Mouse (Mus musculus) MEL (cell line): ENCODE results near the gene Kcmf1. TPM values are rescaled to one million over a fixed set of nuclear protein-coding genes. Genes with fewer than 3 reads are reported as not detected.
A peak's percentile ranks its signal among the peaks of the same experiment; 100 is the strongest.

ENCODE experiments used
- DNase-seq: peaks from one replicate; pipeline ENCODE4 v3.0.0; 2011; ENCODE audit warnings: low read depth, low spot score
- H3K27ac ChIP-seq: 2 replicates; pipeline ENCODE4 v1.5.1; 2012; ENCODE audit warnings: low read depth, mild to moderate bottlenecking, control low read depth, low read length, moderate library complexity; ENCODE audit not compliant: control insufficient read depth
- H3K27me3 ChIP-seq, 2 experiments: fragments of 150-350 bp in 1 of 2; sonication (generic) in 1 of 2; 2 replicates each; pipeline ENCODE4 v1.6.1; 2012; ENCODE audit warnings: low read length in 2 of 2, mild to moderate bottlenecking in 2 of 2, improper control_type of control experiment in 1 of 2, moderate library complexity in 1 of 2; ENCODE audit not compliant: insufficient read depth in 2 of 2, control insufficient read depth in 1 of 2
- H3K36me3 ChIP-seq, 2 experiments: 2 replicates each; pipeline ENCODE4 v1.6.1; 2012 to 2014; ENCODE audit warnings: low read length in 2 of 2, improper control_type of control experiment in 1 of 2, inconsistent platforms in 1 of 2, mild to moderate bottlenecking in 1 of 2; ENCODE audit not compliant: insufficient read depth in 2 of 2, control insufficient read depth in 1 of 2
- H3K4me1 ChIP-seq, 2 experiments: fragments of 150-350 bp in 1 of 2; sonication (generic) in 1 of 2; 2 replicates each; pipeline ENCODE4 v1.6.1; 2012; ENCODE audit warnings: low read length in 2 of 2, improper control_type of control experiment in 1 of 2, mild to moderate bottlenecking in 1 of 2; ENCODE audit not compliant: insufficient read depth in 2 of 2, control insufficient read depth in 1 of 2
- H3K4me3 ChIP-seq, 2 experiments: fragments of 150-350 bp in 1 of 2; sonication (generic) in 1 of 2; 2 replicates each; pipeline ENCODE4 v1.5.1; 2012; ENCODE audit warnings: low read depth in 2 of 2, low read length in 2 of 2, mild to moderate bottlenecking in 2 of 2, moderate library complexity in 2 of 2, control low read depth in 1 of 2, improper control_type of control experiment in 1 of 2; ENCODE audit not compliant: control insufficient read depth in 1 of 2, insufficient read depth in 1 of 2
- H3K79me2 ChIP-seq: 2 replicates; pipeline ENCODE4 v1.6.1; 2012; ENCODE audit warnings: mild to moderate bottlenecking, low read length, moderate library complexity; ENCODE audit not compliant: control insufficient read depth, poor library complexity, insufficient read depth
- H3K9ac ChIP-seq: 2 replicates; pipeline ENCODE4 v1.6.1; 2012; ENCODE audit warnings: low read depth, mild to moderate bottlenecking, control low read depth, low read length, moderate library complexity; ENCODE audit not compliant: control insufficient read depth, poor library complexity, severe bottlenecking
- H3K9me3 ChIP-seq: fragments of 150-350 bp; sonication (generic); replicated peaks from 2 replicates; pipeline ENCODE4 v1.6.1; 2012; ENCODE audit warnings: mild to moderate bottlenecking, low read length, improper control_type of control experiment, moderate library complexity; ENCODE audit not compliant: insufficient read depth
- BHLHE40 ChIP-seq: IDR thresholded peaks from 2 replicates; pipeline ENCODE4 v1.6.1; 2012; ENCODE audit warnings: low read depth, mild to moderate bottlenecking, inconsistent platforms, low read length, improper control_type of control experiment, borderline replicate concordance
- CTCF ChIP-seq, 3 experiments: IDR thresholded peaks in 2 of 3; conservative IDR thresholded peaks in 1 of 3; 2 replicates each; pipeline ENCODE4 v1.5.1; 2011 to 2012; ENCODE audit warnings: low read length in 3 of 3, low read depth in 2 of 3, mild to moderate bottlenecking in 2 of 3, improper control_type of control experiment in 1 of 3, inconsistent platforms in 1 of 3, mixed read lengths in 1 of 3, moderate library complexity in 1 of 3; ENCODE audit not compliant: control insufficient read depth in 1 of 3, insufficient read depth in 1 of 3, poor library complexity in 1 of 3, severe bottlenecking in 1 of 3
- ELF1 ChIP-seq: IDR thresholded peaks from 2 replicates; pipeline ENCODE4 v1.6.1; 2014; ENCODE audit warnings: low read depth, mild to moderate bottlenecking, inconsistent platforms, low read length, improper control_type of control experiment, moderate library complexity
- GABPA ChIP-seq: IDR thresholded peaks from 2 replicates; pipeline ENCODE4 v1.6.1; 2012; ENCODE audit warnings: low read depth, mild to moderate bottlenecking, inconsistent platforms, low read length, improper control_type of control experiment, moderate library complexity
- MEF2A ChIP-seq: IDR thresholded peaks from 2 replicates; pipeline ENCODE4 v1.6.1; 2014; ENCODE audit warnings: low read depth, mild to moderate bottlenecking, inconsistent platforms, low read length, improper control_type of control experiment; ENCODE audit not compliant: poor library complexity, insufficient replicate concordance, severe bottlenecking; ENCODE audit errors: extremely low read depth
- POLR2A ChIP-seq, 2 experiments: IDR thresholded peaks; 2 replicates each; pipeline ENCODE4 v1.6.1; 2011 to 2012; ENCODE audit warnings: low read length in 2 of 2, mild to moderate bottlenecking in 2 of 2, control low read depth in 1 of 2, improper control_type of control experiment in 1 of 2, low read depth in 1 of 2, moderate library complexity in 1 of 2; ENCODE audit not compliant: control insufficient read depth in 1 of 2, insufficient read depth in 1 of 2, poor library complexity in 1 of 2
- ZMIZ1 ChIP-seq: IDR thresholded peaks from 2 replicates; pipeline ENCODE4 v1.6.1; 2012; ENCODE audit warnings: low read depth, mild to moderate bottlenecking, inconsistent platforms, low read length, improper control_type of control experiment, moderate library complexity
- ZNF384 ChIP-seq: IDR thresholded peaks from 2 replicates; pipeline ENCODE4 v1.6.1; 2012; ENCODE audit warnings: low read depth, mild to moderate bottlenecking, inconsistent platforms, low read length, improper control_type of control experiment
- polyA plus RNA-seq, 2 experiments: library from polyadenylated mRNA; stranded (reverse) in 1 of 2; unstranded in 1 of 2; fragments of >175 nt in 1 of 2; fragments of >200 nt in 1 of 2; gene quantifications; 2 replicates each; pipeline versions ENCODE4 v1.2.1 to v1.2.4; 2012; ENCODE audit warnings: low replicate concordance in 2 of 2, low read depth in 1 of 2; ENCODE audit not compliant: insufficient read length in 2 of 2, insufficient read depth in 1 of 2, missing spikeins in 1 of 2
- total RNA-seq: library from RNA; depleted of rRNA; stranded (reverse); fragments of 300-350 nt; gene quantifications from 2 replicates; pipeline ENCODE4 v1.2.3, GENCODE M21; 2012

Kcmf1 gene
- total and polyA plus RNA-seq, 3 experiments: 77.0 to 195 (median 133) TPM

DNA sequence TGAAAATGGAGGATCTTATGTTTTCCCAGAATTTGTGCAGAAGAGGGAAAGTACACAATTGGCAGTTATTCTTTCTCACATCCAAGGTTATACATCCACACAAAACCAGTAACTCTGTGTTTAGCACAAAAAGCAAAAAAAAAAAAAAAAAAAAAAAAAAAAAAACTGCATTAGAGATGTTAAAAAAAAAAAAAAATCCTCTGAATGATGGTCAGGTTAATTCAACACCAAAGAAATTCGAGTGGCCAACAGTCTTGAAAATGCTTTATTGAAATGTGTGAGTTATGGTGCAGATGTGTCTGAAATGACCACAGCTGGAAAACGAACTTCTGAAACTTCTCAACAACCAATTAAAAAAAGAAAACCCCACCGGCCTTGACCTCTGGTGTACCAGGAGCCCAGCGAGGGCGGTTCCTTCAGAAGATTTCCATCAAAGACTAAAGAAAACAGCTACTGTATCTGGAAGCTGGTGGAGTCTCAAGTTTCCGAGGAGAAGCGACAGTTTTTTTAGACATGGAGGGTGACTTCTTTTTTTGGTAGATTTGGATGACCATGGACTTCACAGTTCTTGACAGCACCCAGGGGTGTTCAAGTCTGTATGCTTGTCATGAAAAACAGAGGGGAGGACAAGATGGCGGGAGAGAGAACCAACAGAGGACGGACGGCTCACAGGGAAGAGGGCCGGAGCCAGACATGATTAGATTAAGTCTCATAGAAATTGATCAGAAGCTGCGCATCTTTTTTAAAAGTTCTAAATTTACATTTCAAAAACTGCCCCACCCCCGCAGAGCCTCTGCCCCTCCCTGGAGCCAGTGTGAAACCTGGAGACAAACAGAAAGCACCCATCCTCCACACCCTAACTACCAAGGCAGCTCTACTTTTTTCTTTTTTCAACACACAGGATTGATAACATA is 58.7 kb downstream of the Kcmf1 start:
- H3K4me1 ChIP-seq: no peaks in the 10 kb centered on the region
- H3K27me3 ChIP-seq: no peaks in the 10 kb centered on the region
- DNase-seq: no peak
- TF ChIP-seq POLR2A (IDR thresholded peaks at IDR 0.05; ENCODE audit: control insufficient read depth in 1 of 2, insufficient read depth in 1 of 2, low read depth in 1 of 2, low read length in 2 of 2, poor library complexity in 1 of 2) (no peak), ZNF384 (peak; percentile 69)
- no peaks in the 10 kb centered on the region for H3K79me2 ChIP-seq
- H3K27ac ChIP-seq: no peak overlapping the region
- no peaks in the 10 kb centered on the region for H3K9me3 ChIP-seq
- no peak overlapping the region for H3K4me3 ChIP-seq
- peaks cover 0 to 14% of the 10 kb centered on the region in 2 experiments; a peak in 2 of 4 replicates for H3K36me3 ChIP-seq
- no peak overlapping the region for H3K9ac ChIP-seq

- no peaks in the 10 kb centered on the region for H3K9me3 ChIP-seq
- H3K79me2 ChIP-seq: no peaks in the 10 kb centered on the region
- 0 out of 4 replicates have a peak, but pooled peaks of 1 of the 2 experiments have one; percentile 30 for TF ChIP-seq POLR2A (IDR thresholded peaks at IDR 0.05; ENCODE audit: control insufficient read depth in 1 of 2, insufficient read depth in 1 of 2, low read depth in 1 of 2, low read length in 2 of 2, poor library complexity in 1 of 2)
- TF ChIP-seq GABPA: no peak
- TF ChIP-seq, all 39 proteins: peak for 1
- Histone ChIP-seq H3K4me3 (no peak overlapping the region), H3K36me3 (peaks cover 0 to 10% of the 10 kb centered on the region in 2 experiments; a peak in 2 of 4 replicates), H3K27ac (no peak overlapping the region), H3K4me1 (no peaks in the 10 kb centered on the region), H3K27me3 (no peaks in the 10 kb centered on the region), H3K9ac (no peak overlapping the region)
- no peak for DNase-seq
Measured at GRCm38 (mm10) chr6:72837756-72838155, 62.0 kb downstream of the Kcmf1 start.

DNA sequence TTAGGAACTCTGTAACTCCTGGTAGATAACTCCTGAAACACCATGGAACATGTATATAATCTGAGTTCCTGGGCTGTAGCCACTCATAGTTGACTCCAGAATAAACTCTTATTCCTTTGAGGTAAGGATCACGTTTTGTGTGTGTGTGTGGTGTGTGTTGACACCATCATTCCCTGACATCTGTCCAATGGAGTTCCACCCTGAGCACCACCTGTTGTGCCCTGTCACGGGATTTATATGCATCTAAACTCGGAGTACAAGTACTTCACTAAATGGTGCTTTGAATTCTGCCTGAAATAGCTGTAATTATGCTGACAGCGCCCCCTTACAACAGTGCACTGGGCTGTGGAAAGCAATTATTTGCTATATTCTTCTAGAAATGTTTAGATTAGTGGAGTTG is 65.3 kb downstream of the Kcmf1 start:
- Histone ChIP-seq H3K36me3 (no peaks in the 10 kb centered on the region), H3K27me3 (no peaks in the 10 kb centered on the region), H3K9ac (no peak overlapping the region), H3K4me3 (no peak overlapping the region), H3K27ac (no peak overlapping the region), H3K4me1 (peaks cover 0 to 4% of the 10 kb centered on the region in 2 experiments; a peak in 1 of 4 replicates), H3K79me2 (no peaks in the 10 kb centered on the region), H3K9me3 (no peaks in the 10 kb centered on the region)
- no peak for TF ChIP-seq CTCF (IDR thresholded peaks at IDR 0.05 in 2 of 3, conservative IDR thresholded peaks at IDR 0.05 in 1 of 3; ENCODE audit: control insufficient read depth in 1 of 3, insufficient read depth in 1 of 3, low read depth in 2 of 3, low read length in 3 of 3, poor library complexity in 1 of 3, severe bottlenecking in 1 of 3)
- TF ChIP-seq ELF1: no peak
- no peak for TF ChIP-seq MEF2A
- TF ChIP-seq BHLHE40: no peak
- TF ChIP-seq ZMIZ1: no peak
- DNase-seq: no peak
